Mouse (Mus musculus) midbrain, postnatal 0 days (tissue): ENCODE data around the gene Slx1b. TPM values are rescaled to one million over a fixed set of nuclear protein-coding genes. Genes with fewer than 3 reads are reported as not detected.

ENCODE experiments used
- ATAC-seq: fragments of 200-750 bp; cut with Nextera tagmentation; 2 replicates; pipeline ENCODE4 v1.8.0; 2017; ENCODE audit warnings: moderate number of reproducible peaks, mild to moderate bottlenecking, moderate TSS enrichment, moderate library complexity; ENCODE audit not compliant: low FRiP score
- DNase-seq: peaks from one replicate; pipeline ENCODE4 v3.0.0-alpha.2; 2015; ENCODE audit warnings: low spot score
- H3K27ac ChIP-seq: fragments of 300-500 bp; sonication (generic); 2 replicates; pipeline ENCODE4 v1.5.1; 2014; ENCODE audit warnings: low read depth, mild to moderate bottlenecking, low read length, mixed read lengths
- H3K27me3 ChIP-seq: fragments of 300-500 bp; sonication (generic); 2 replicates; pipeline ENCODE4 v1.6.1; 2014; ENCODE audit warnings: low read length, control low read depth, mixed read lengths; ENCODE audit not compliant: insufficient read depth
- H3K36me3 ChIP-seq: fragments of 300-500 bp; sonication (generic); 2 replicates; pipeline ENCODE4 v1.6.1; 2014; ENCODE audit warnings: low read length, control low read depth, mixed read lengths; ENCODE audit not compliant: insufficient read depth
- H3K4me1 ChIP-seq: fragments of 300-500 bp; sonication (generic); 2 replicates; pipeline ENCODE4 v1.6.1; 2014; ENCODE audit warnings: mild to moderate bottlenecking, control low read depth, antibody characterized with exemption, low read length, mixed read lengths; ENCODE audit not compliant: insufficient read depth
- H3K4me2 ChIP-seq: fragments of 300-500 bp; sonication (generic); 2 replicates; pipeline ENCODE4 v1.6.1; 2014; ENCODE audit warnings: low read depth, mild to moderate bottlenecking, low read length, mixed read lengths; ENCODE audit not compliant: poor library complexity, severe bottlenecking
- H3K4me3 ChIP-seq: fragments of 300-500 bp; sonication (generic); 2 replicates; pipeline ENCODE4 v1.5.1; 2014; ENCODE audit warnings: low read depth, mild to moderate bottlenecking, low read length, moderate library complexity
- H3K9ac ChIP-seq: fragments of 300-500 bp; sonication (generic); replicated peaks from 2 replicates; pipeline ENCODE4 v1.6.1; 2014; ENCODE audit warnings: mild to moderate bottlenecking, low read length, moderate library complexity, mixed read lengths; ENCODE audit not compliant: poor library complexity, severe bottlenecking
- H3K9me3 ChIP-seq: fragments of 300-500 bp; sonication (generic); 2 replicates; pipeline ENCODE4 v1.6.1; 2016; ENCODE audit warnings: low read length, control low read depth
- CTCF ChIP-seq: IDR thresholded peaks from 2 replicates; pipeline ENCODE4 v1.5.1; 2016; ENCODE audit warnings: antibody characterized with exemption, mild to moderate bottlenecking
- WGBS: fragments of 180-500 bp; shearing (Covaris S2); extraction: QIAGEN DNeasy Blood & Tissue Kit; methylation state at CpG from one replicate; pipeline ENCODE4 v1.1.7; 2014; 5-methylcytosine and 5-hydroxymethylcytosine counted together
- polyA plus RNA-seq: library from polyadenylated mRNA; unstranded; fragments of >200 nt; fragmentation: Nextera tagmentation; extraction: Ambion mirVana; gene quantifications from 2 replicates; pipeline ENCODE4 v1.2.1, GENCODE M21; 2015
- total RNA-seq: library from RNA; depleted of rRNA; stranded (reverse); fragments of >200 nt; gene quantifications from 2 replicates; pipeline ENCODE4 v1.2.3, GENCODE M21; 2014

Gene Slx1b
- total and polyA plus RNA-seq, 2 experiments from 2014 or later = 10.9 to 25.0 TPM

DNA sequence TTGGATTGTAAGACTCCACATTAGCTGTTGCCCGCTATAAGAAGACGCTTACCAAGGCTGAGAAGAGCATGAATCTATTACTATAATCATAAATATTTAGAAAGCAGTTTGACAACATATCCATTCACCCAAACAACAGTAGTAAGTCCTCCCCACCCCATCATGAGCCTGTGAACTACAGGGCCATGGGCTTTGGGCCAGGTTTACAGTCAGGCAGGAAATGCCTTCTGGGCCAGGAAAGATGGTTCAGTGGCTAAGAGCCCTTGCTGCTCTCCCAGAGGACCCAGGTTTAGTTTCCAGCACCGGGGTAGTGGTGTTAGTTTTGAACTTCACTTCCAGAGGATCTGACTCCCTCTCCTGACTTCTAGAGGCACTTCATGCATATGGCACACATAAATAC is 22.0 kb upstream of the Slx1b start:
- H3K4me1 ChIP-seq = no peaks in the 10 kb centered on the region
- H3K4me2 ChIP-seq = no peak overlapping the region
- no peak overlapping the region for H3K4me3 ChIP-seq
- no peak overlapping the region for H3K27ac ChIP-seq
- WGBS = 96% methylated on average over 3 of the region's 3 CpGs
- no peak overlapping the region for H3K9ac ChIP-seq
- ATAC-seq = no peak
- H3K36me3 ChIP-seq = no peaks in the 10 kb centered on the region
- no peak for DNase-seq
- H3K9me3 ChIP-seq = no peaks in the 10 kb centered on the region
- H3K27me3 ChIP-seq = no peaks in the 10 kb centered on the region
- TF ChIP-seq CTCF = no peak

DNA sequence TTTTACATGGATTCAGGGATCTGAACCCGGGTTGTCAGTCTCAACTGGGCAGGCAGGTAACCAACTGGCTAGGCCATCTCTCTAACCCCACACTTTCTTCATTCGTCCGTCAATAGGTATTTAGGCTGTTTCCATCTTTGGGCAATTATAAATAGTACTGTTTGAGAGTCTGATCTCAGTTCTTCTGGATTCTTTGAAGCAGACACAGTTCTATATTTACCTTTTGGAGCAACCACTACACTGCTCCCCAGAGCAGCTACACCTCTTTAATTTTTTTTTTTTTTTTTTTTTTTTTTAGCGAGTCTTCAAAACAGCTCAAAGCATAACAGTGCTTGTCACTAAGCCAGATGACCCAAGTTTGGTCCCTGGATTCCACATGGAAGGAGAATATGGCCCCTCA is 20.1 kb upstream of the Slx1b start:
- H3K36me3 ChIP-seq = no peaks in the 10 kb centered on the region
- DNase-seq = no peak
- TF ChIP-seq CTCF = no peak
- H3K4me3 ChIP-seq = no peak overlapping the region
- WGBS = 86% methylated on average over 4 of the region's 4 CpGs
- H3K27ac ChIP-seq = no peak overlapping the region
- no peaks in the 10 kb centered on the region for H3K9me3 ChIP-seq
- no peaks in the 10 kb centered on the region for H3K4me1 ChIP-seq
- no peak overlapping the region for H3K4me2 ChIP-seq
- no peak for ATAC-seq
- H3K9ac ChIP-seq = no peak overlapping the region
- H3K27me3 ChIP-seq = no peaks in the 10 kb centered on the region

DNA sequence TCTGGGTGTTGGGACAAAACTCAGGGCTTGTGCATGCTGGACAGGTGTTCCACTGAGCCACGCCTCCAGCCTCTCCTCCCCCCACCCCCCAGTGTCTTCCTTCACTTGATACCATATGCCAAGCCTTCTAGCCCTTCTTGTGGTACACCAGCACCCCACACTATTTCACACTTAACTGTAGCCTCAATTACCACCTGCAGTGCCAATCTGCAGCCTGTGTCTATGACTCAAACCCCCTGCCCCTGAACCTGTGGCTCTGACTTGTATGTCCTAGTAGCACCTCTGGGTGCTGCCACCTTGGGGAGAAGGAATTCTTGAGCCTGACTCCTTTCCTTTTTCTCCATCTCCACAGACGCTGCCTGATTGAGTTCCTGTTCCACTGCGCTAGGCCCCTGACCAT is 16.3 kb upstream of the Slx1b start:
- Histone ChIP-seq H3K9me3 (no peaks in the 10 kb centered on the region), H3K4me1 (no peaks in the 10 kb centered on the region), H3K4me3 (no peak overlapping the region), H3K27me3 (no peaks in the 10 kb centered on the region), H3K27ac (no peak overlapping the region), H3K36me3 (no peaks in the 10 kb centered on the region), H3K4me2 (no peak overlapping the region), H3K9ac (no peak overlapping the region)
- TF ChIP-seq CTCF = no peak
- ATAC-seq (no peak), DNase-seq (no peak)
- WGBS = 78% methylated on average over 3 of the region's 3 CpGs

DNA sequence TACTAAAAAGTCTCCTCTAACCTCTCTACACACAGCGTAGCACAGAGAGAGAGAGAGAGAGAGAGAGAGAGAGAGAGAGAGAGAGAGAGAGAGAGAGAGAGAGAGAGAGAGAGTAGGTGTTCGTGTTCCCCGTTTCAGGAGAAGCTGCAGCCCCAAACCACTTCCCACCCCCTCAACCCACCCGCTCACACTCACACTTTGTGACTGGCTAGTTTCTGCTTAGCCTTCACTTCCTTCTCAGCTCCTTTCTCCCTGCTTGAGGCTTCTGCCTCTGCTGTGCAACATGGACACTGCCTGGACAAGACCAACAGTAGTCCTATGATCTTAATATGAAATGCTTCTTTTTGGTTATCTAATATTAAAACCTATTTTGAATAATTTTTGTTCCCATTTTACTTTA is 14.7 kb upstream of the Slx1b start:
- WGBS = 83% methylated on average over 4 of the region's 4 CpGs
- no peaks in the 10 kb centered on the region for H3K4me1 ChIP-seq
- no peak overlapping the region for H3K4me2 ChIP-seq
- TF ChIP-seq CTCF = no peak
- no peak for ATAC-seq
- no peak for DNase-seq
- H3K36me3 ChIP-seq = no peaks in the 10 kb centered on the region
- no peak overlapping the region for H3K4me3 ChIP-seq
- no peak overlapping the region for H3K27ac ChIP-seq
- H3K9me3 ChIP-seq = no peaks in the 10 kb centered on the region
- no peaks in the 10 kb centered on the region for H3K27me3 ChIP-seq
- no peak overlapping the region for H3K9ac ChIP-seq

DNA sequence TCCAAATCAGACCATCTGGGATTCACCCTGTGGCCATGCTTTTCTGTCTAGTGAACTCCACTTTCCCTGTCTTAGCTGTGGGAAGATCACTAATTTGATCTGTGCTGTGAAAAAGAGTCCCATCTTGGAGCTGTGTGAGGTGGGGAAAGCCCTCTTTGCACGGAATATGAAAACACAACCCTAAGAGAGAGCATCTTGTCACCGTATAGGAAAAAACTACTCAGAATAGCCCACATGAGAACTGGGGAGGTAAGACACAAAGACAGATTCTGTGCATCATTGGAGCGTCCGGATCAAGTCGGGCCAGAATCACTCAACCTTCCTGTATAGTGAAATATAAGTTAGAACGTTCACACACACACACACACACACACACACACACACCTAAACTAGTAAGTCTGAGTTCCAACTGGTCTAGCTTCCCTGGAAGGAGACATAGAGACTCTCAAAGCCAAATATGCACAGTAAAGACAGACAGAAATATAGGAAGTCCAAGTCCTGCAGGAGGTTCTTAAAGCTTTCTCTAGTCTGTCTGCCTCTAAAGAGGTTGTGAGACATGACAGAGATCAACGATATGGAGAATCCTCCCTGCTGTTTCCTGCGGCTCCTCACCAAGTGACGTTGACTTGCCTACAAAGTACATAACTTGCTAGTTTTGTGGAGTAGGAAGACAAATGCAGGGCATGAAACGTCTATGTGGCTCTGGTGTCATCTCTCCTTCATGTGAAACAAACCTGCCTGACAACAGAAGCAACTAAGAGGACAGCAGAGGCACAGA is 12.8 kb upstream of the Slx1b start:
- no peaks in the 10 kb centered on the region for H3K9me3 ChIP-seq
- no peak for TF ChIP-seq CTCF
- H3K9ac ChIP-seq = no peak overlapping the region
- H3K4me1 ChIP-seq = no peaks in the 10 kb centered on the region
- H3K4me2 ChIP-seq = no peak overlapping the region
- no peaks in the 10 kb centered on the region for H3K27me3 ChIP-seq
- ATAC-seq (no peak), DNase-seq (no peak)
- WGBS = 87% methylated on average over 10 of the region's 10 CpGs
- H3K27ac ChIP-seq = no peak overlapping the region
- H3K4me3 ChIP-seq = no peak overlapping the region
- H3K36me3 ChIP-seq = no peaks in the 10 kb centered on the region

DNA sequence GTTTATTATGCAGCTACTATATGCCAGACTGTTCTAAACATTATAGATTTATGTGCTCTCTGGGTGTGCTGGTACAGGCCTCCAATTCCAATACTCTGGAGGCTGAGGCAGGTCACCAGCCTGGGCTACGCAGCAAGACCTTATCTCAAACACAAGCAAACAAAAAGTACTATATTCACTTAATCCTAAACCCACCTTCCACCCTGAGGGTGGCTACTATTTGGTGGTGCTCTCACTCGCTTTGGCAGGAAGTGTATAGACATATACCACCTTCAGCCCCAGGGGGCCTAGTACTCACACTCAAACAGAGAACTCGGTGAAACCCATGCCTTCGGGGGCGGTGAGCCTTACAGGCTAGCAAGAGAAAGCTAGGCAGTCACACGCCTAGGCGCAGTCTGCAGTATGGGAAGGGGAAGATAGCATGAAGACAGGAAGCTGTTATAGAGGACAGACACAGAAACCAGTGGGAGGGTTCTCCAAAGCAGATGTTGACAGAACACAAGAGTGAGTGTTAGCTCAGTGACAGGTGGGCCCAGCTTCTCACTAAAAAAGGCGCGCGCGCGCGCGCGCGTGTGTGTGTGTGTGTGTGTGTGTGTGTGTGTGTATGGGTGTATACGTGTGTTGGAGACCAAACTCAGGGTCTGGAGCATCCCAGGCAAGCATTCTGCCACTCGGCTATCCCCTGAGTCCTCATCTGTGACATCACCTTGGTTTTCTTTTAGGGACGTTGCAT is 12.0 kb upstream of the Slx1b start, which contains the start of gene Coro1a:
Gene Coro1a (minus strand): TSS at position 346 of the 733 bp plus-strand sequence.
- Histone ChIP-seq H3K4me1 (peaks cover 6% of the 10 kb centered on the region; the same call in 1 of the 2 replicates), H3K4me3 (no peak within 1 kb of the TSS), H3K27ac (no peak within 1 kb of the TSS), H3K9me3 (no peaks in the 10 kb centered on the region), H3K4me2 (no peak within 1 kb of the TSS), H3K36me3 (no peaks in the 10 kb centered on the region), H3K9ac (no peak within 1 kb of the TSS), H3K27me3 (no peaks in the 10 kb centered on the region)
- ATAC-seq (no peak), DNase-seq (no peak)
- 90% methylated on average over 19 of the region's 19 CpGs for WGBS
- TF ChIP-seq CTCF = no peak
